Mouse (Mus musculus) C2C12 (cell line): Measurements from ENCODE around the gene Arhgap21. TPM values are rescaled to one million over a fixed set of nuclear protein-coding genes. Genes with fewer than 3 reads are reported as not detected.

Experiments
- H3K27me3 ChIP-seq: one replicate; pipeline ENCODE4 v1.6.1; 2011; ENCODE audit not compliant: control insufficient read depth, insufficient read depth, insufficient read length
- H3K36me3 ChIP-seq: one replicate; pipeline ENCODE4 v1.6.1; 2011; ENCODE audit not compliant: control insufficient read depth, insufficient read depth
- H3K4me3 ChIP-seq: one replicate; pipeline ENCODE4 v1.5.1; 2011; ENCODE audit warnings: mild to moderate bottlenecking, control low read depth; ENCODE audit not compliant: poor library complexity, insufficient read depth, severe bottlenecking
- H3K79me2 ChIP-seq: one replicate; pipeline ENCODE4 v1.6.1; 2011; ENCODE audit not compliant: control insufficient read depth, insufficient read depth
- H3K79me3 ChIP-seq: one replicate; pipeline ENCODE4 v1.6.1; 2011; ENCODE audit warnings: low read depth, control low read depth
- H3ac ChIP-seq: one replicate; pipeline ENCODE3; 2011; ENCODE audit warnings: low read depth; ENCODE audit not compliant: control insufficient read depth, insufficient read length
- CEBPB ChIP-seq: IDR thresholded peaks from one replicate; pipeline ENCODE4 v1.6.1; 2011; ENCODE audit warnings: low read depth, mild to moderate bottlenecking, control low read depth, moderate library complexity
- CTCF ChIP-seq: IDR thresholded peaks from one replicate; pipeline ENCODE4 v1.5.1; 2011; ENCODE audit not compliant: control insufficient read depth, insufficient read depth, insufficient read length
- FOSL1 ChIP-seq: IDR thresholded peaks from one replicate; pipeline ENCODE4 v1.8.0; 2011; ENCODE audit warnings: mild to moderate bottlenecking, low read length; ENCODE audit not compliant: poor library complexity, insufficient read depth, severe bottlenecking
- MAX ChIP-seq: IDR thresholded peaks from one replicate; pipeline ENCODE4 v1.6.1; 2011; ENCODE audit warnings: mild to moderate bottlenecking, control low read depth
- MYOD1 ChIP-seq: IDR thresholded peaks from one replicate; pipeline ENCODE4 v1.6.1; 2011; ENCODE audit warnings: low read depth; ENCODE audit not compliant: control insufficient read depth, insufficient read length
- MYOG ChIP-seq: IDR thresholded peaks from one replicate; pipeline ENCODE4 v1.6.1; 2011; ENCODE audit not compliant: control insufficient read depth, insufficient read length; ENCODE audit errors: extremely low read depth
- USF1 ChIP-seq: IDR thresholded peaks from one replicate; pipeline ENCODE4 v1.6.1; 2011; ENCODE audit warnings: low read depth, mild to moderate bottlenecking, control low read depth, moderate library complexity
- polyA plus RNA-seq: library from polyadenylated mRNA; unstranded; fragments of >200 nt; fragmentation: generic; extraction: Trizol; gene quantifications from one replicate; pipeline ENCODE4 v1.2.1, GENCODE M21; 2012; ENCODE audit warnings: missing spikeins

Arhgap21 gene
- polyA plus RNA-seq, 1 experiment: 15.9 TPM

DNA sequence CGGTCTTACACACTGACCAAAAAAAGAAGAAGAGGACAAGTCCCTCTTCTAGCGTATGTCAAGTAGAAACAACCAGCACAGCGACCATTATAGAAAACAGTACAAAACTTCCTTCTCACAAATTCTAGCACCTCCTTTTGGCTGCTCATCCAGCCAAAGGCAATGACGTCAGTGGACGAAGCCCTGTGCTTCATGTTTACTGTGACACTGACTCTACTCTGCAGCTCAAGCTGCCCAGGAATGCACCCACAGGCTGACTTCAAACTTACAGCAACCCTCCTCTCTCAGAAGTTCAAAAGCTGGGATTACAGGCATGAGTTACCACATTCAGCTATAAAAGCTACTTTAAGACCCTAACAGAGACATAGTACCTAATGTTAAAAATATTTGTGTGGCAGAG is 72.2 kb downstream of the Arhgap21 start:
- Histone ChIP-seq H3K79me3 (peaks cover 10% of the 10 kb centered on the region), H3K36me3 (no peaks in the 10 kb centered on the region), H3K79me2 (peaks cover 44% of the 10 kb centered on the region), H3K27me3 (no peaks in the 10 kb centered on the region), H3ac (no peak overlapping the region), H3K4me3 (no peak overlapping the region)
- TF ChIP-seq MAX: no peak
- no peak for TF ChIP-seq CEBPB
- TF ChIP-seq USF1: no peak
- no peak for TF ChIP-seq MYOD1
- no peak for TF ChIP-seq FOSL1
- no peak for TF ChIP-seq MYOG
- TF ChIP-seq CTCF: no peak

GRCm38 (mm10) chr2:20894100-20894690 is 74.5 kb downstream of the Arhgap21 start:
- Histone ChIP-seq H3K4me3 (no peak overlapping the region), H3K27me3 (no peaks in the 10 kb centered on the region), H3K79me2 (peaks cover 37% of the 10 kb centered on the region), H3ac (no peak overlapping the region), H3K36me3 (no peaks in the 10 kb centered on the region), H3K79me3 (peaks cover 10% of the 10 kb centered on the region)
- peak; percentile 40 for TF ChIP-seq CTCF
- TF ChIP-seq MYOD1: peak; percentile 41
- no peak for TF ChIP-seq FOSL1
- no peak for TF ChIP-seq MYOG
- no peak for TF ChIP-seq MAX
- no peak for TF ChIP-seq CEBPB
- TF ChIP-seq USF1: no peak

GRCm38 (mm10) chr2:20888751-20889150 is 79.9 kb downstream of the Arhgap21 start:
- TF ChIP-seq MAX (no peak), CEBPB (no peak), MYOD1 (no peak), CTCF (no peak), USF1 (no peak), FOSL1 (no peak), MYOG (no peak)
- Histone ChIP-seq H3K36me3 (peaks cover 28% of the 10 kb centered on the region), H3K27me3 (no peaks in the 10 kb centered on the region), H3K79me3 (no peaks in the 10 kb centered on the region), H3K79me2 (peaks cover 2% of the 10 kb centered on the region), H3ac (no peak overlapping the region), H3K4me3 (no peak overlapping the region)

DNA sequence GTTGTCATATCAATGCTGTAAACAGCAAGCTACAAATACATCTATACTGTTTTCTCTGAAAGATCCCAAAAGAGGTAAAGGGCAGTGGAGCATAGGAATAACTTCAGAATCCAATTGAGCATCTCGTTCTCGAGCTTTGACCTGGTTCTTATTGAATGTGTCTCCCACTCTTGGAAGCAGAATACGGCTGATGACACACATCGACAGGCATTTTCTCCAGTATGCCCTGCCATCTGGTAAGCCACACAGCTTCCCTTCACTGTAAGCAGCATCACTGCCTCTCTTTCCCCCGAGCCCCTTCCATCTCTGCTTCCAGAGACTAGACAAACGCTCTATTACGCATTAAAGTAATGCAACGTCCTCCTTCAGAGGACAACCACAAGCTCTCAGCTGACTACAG is 85.4 kb downstream of the Arhgap21 start:
- no peak overlapping the region for H3ac ChIP-seq
- peaks cover 59% of the 10 kb centered on the region for H3K36me3 ChIP-seq
- H3K27me3 ChIP-seq: no peaks in the 10 kb centered on the region
- H3K79me3 ChIP-seq: no peaks in the 10 kb centered on the region
- peaks cover 10% of the 10 kb centered on the region for H3K79me2 ChIP-seq
- TF ChIP-seq MYOD1 (no peak), MYOG (no peak), CTCF (no peak), USF1 (no peak), FOSL1 (no peak), MAX (no peak), CEBPB (no peak)
- no peak overlapping the region for H3K4me3 ChIP-seq

GRCm38 (mm10) chr2:20879877-20880605 is 88.6 kb downstream of the Arhgap21 start:
- peaks cover 15% of the 10 kb centered on the region for H3K79me2 ChIP-seq
- H3ac ChIP-seq: no peak overlapping the region
- peaks cover 2% of the 10 kb centered on the region for H3K79me3 ChIP-seq
- H3K27me3 ChIP-seq: no peaks in the 10 kb centered on the region
- no peak overlapping the region for H3K4me3 ChIP-seq
- H3K36me3 ChIP-seq: peaks cover 44% of the 10 kb centered on the region
- no peak for TF ChIP-seq FOSL1
- no peak for TF ChIP-seq USF1
- TF ChIP-seq MYOG: no peak
- TF ChIP-seq MYOD1: no peak
- no peak for TF ChIP-seq CTCF
- TF ChIP-seq MAX: no peak
- TF ChIP-seq CEBPB: no peak

DNA sequence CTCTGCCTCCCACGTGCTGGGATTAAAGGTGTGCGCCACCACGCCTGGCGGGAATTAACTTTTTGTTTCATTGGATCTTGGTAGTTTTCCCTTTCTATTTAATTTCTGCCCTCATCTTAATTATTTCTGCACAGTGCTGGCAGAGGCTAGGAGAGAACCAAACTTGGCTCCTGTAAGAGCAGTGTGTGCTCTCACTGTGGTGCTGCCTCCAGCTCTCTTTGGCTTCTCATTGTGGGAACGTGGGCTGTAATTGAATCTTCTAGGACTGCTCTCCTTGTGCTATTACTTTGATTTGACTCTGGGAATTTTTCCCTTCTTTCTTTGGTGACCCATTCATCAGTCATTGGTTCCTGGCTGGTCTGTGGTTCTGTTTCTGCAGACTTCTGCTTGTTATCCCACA is 94.1 kb downstream of the Arhgap21 start:
- H3K36me3 ChIP-seq: peaks cover 39% of the 10 kb centered on the region
- H3K79me3 ChIP-seq: peaks cover 2% of the 10 kb centered on the region
- H3K79me2 ChIP-seq: peaks cover 15% of the 10 kb centered on the region
- no peak for TF ChIP-seq MAX
- TF ChIP-seq MYOG: no peak
- TF ChIP-seq MYOD1: no peak
- H3K27me3 ChIP-seq: no peaks in the 10 kb centered on the region
- H3ac ChIP-seq: no peak overlapping the region
- H3K4me3 ChIP-seq: no peak overlapping the region
